Mouse (Mus musculus): Measurements from ENCODE around the gene Ttc5.
A peak's percentile ranks its signal among the peaks of the same experiment; 100 is the strongest.
"Not testable (repeated sequence)": the region's sequence is repeated elsewhere in the genome, so short reads cannot be mapped to it uniquely, and the experiment has no call there.

Ttc5 gene

DNA sequence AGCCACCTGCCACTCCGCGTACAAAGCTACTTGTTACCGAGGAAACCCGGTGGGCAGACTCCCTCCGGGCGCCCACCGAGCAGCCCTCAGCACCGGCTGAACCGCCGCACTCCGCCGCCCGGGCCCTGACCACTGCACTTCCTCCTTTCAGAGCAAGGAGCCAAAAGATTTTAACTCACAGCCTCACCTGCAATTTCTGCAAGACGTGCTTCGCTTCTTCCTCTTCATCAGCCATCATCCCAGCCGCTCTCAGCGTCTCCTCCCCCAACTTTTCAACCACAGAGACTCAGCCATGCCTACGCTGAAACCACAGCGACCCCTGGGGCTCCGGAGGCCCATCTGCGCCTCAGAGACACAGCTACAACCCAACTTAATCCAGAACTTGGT is at the start of gene Ttc5:
Gene Ttc5 (minus strand): TSS at position 269 of the 387 bp plus-strand sequence.
- peak; percentile 83 for DNase-seq (ENCODE audit: low read depth, low spot score)

DNA sequence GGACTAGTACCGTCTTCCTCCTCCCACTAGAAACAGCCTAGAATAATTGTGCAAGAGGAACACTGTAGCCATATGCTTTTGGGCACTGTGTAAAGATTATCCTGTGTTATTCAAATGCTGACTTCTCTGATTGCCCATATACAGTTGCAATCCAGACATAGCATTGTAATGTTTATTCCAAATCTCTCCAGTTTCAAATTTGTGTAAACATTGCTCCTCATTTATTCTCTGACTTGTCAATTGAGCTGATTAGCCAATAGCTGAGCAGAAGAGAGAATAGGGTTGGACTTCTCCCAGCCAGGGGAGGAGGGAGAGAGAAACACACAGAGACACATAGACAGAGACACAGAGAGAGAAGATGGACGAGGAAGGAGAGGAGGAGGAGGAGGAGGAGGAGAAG is 49.1 kb upstream of the Ttc5 start:
- no peak for DNase-seq (ENCODE audit: low read depth, low spot score)

DNA sequence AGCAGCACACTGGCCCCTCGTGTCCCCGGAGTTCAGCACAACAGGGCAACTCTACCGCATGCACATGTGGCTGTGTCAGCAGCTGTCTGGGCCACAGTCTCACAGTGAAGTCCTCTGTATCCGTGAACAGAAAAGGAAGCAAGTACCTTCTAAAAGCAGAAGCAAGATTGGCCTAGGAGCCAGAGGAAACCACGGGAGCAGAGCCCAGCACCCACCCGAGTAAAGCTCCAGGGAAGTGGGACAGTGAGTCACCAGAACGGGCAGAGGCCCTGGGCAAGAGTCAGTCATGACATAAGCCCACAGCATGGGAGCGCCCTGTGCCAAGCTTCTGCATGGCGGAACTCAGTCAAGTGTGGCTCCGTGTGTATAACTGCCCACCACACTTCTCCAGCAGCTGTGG is 48.6 kb upstream of the Ttc5 start:
- no peak for DNase-seq (ENCODE audit: low read depth, low spot score)

DNA sequence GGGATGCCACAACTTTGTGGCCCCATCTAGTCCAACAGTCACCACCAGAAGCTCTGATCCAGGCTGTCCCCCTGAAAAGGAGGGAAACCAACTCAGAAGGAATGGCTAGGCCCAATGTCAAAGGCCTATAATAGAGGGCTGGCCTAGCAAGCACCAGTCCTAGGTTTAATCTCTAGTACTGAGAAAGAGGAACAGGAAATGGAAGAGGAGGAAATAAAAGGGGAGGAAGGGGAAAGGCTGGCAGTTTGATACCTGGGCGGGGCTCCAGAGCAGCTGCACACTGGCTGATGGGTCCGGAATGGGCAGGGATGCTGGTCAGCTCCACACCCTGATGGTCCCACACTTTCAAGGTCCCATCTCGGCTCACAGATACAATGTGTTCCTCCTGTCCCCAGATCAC is 44.6 kb upstream of the Ttc5 start:
- DNase-seq (ENCODE audit: low read depth, low spot score), result no peak

DNA sequence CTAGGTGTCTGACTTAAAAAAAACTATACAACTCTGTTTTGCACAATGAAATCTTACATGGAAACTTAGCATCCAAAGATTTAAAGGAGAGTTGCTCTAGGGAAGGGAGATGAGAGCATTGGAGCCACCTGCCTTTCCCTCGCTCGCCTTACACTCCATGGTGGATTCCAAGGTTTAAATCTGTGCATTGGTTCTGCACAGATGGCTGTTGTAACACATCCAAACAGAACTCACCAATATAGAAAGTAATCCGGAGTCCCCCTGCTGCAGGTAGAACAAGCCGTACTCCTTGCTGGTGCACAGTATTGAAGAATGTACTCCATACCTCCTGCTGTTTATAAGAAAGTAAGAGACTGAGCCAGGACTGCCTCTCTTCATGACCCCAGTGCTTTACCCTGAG is 41.3 kb upstream of the Ttc5 start:
- no peak for DNase-seq (ENCODE audit: low read depth, low spot score)

DNA sequence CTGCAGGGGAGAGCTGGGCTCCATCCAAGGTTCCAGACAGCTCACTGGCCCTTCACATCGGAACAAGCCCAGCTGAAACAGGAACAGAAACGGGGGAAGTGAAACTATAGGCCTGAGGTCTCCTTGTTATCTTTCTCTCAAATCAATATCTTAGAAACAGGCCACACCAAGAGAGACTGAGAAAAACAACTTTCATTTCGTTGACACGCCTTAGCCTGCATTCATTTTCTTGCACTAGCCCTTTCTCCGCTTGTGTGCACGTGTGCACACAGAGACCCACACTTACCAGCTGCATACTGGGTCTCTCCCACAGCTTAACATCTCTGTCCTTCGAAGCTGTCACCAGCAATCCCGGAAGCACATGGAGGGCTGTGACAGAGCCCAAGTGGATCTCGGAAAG is 38.9 kb upstream of the Ttc5 start:
- DNase-seq (ENCODE audit: low read depth, low spot score), result no peak

DNA sequence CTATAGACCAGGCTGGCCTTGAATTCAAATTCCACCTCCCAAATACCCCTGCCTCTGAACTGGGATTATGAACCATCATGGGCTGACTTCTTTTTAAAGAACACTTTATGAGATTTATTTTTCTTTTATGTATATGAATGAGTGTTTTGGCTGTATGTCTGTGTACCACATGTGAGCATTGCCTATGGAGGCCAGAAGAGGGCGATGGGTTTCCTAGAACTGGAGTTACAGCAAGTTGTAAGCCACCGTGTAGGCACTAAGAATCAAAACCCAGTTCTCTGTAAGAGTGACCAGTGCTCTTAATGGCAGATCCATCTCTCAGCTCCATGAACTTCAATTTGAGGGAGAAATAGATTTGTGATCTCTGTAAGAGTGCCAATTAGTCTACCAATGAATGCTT is 37.9 kb upstream of the Ttc5 start:
- DNase-seq (ENCODE audit: low read depth, low spot score), result no peak

DNA sequence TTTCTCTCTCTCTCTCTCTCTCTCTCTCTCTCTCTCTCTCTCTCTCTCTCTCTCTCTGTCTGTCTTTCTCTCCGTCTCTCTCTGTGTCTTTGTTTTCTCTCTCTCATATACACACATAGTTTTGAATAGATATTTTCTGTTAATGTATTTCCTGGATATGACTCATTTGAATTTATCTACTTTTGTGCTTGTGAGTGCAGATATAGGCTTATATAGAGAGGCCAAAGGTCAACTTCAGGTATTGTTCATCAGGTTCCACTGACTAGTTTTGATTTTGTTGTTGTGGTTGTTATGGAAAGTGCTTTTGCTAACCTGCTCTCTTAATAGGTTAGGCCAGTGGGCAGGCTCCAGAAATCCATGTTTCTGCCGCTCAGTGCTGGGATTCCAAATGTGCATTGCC is 27.7 kb upstream of the Ttc5 start:
- DNase-seq (ENCODE audit: low read depth, low spot score), result no peak

DNA sequence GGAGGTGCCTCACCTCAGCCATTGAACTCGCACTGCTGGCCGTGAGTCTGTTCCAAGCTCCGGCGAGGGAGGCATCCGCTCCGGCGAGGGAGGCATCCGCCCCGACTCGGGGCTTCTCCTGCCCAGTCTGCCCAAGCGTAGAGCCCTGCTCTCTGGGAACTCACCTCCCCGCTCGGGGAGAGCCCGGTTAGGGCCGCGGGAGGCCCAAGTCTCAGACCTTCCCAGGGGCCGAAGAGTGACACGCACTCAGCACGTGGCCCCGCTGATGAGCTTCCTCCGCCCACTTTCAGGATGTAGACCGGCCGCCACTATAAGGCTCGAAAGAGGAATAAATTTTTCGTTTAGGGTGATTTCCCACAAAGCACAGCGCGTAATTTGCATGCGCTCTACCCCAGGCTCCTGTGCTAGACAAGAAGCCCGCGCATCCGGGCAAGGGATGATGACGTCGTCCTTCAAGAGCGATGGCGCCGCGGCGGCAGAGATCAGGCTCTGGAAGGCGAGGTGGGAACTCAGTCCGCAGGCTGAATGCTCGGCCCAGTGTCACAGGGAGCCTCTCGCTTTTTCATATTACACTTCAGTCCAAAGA is 22.3 kb upstream of the Ttc5 start, which contains the start of the genes Ccnb1ip1 and Parp2:
Gene Ccnb1ip1 (minus strand): TSS at position 246 of the 586 bp plus-strand sequence.
Gene Parp2 (plus strand): TSS at position 355 of the 586 bp plus-strand sequence.
- peak; percentile 99 for DNase-seq (ENCODE audit: low read depth, low spot score)

DNA sequence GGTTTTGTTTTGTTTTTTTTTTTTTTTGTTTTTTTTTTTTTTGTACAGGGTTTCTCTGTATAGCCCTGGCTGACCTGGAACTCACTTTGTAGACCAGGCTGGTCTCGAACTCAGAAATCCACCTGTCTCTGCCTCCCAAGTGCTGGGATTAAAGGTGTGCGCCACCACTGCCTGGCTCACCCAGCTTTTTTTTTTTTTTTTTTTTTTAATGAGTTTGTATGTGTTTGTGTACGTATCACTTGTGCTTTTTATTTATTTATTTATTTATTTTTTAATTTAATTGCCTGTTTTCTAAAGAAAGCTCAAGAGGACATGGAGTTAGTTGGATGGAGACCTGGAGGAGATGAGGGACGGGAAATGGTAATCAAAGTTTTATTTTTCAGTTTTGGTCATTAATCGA is 21.1 kb upstream of the Ttc5 start:
- not testable (repeated sequence) for DNase-seq (ENCODE audit: low read depth, low spot score)

DNA sequence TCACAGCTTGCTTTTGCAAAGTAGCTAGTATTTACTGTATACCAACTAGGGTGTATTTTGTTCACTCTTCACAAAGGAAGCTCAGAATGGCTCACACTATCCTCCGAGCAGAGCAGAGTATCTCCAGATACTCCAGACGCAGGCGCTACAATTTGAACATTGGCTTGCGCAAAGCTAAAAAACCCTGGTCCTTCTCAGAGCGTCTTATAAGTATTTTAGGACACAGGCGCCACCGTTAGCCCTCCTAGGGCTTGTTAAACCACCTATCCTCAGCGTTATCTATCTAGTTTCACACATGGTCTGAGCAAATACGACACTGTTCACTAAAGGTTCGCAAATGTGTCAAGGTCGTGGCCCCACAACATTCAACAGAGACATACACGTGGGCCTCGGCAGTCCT is 19.4 kb upstream of the Ttc5 start:
- DNase-seq (ENCODE audit: low read depth, low spot score), result no peak

DNA sequence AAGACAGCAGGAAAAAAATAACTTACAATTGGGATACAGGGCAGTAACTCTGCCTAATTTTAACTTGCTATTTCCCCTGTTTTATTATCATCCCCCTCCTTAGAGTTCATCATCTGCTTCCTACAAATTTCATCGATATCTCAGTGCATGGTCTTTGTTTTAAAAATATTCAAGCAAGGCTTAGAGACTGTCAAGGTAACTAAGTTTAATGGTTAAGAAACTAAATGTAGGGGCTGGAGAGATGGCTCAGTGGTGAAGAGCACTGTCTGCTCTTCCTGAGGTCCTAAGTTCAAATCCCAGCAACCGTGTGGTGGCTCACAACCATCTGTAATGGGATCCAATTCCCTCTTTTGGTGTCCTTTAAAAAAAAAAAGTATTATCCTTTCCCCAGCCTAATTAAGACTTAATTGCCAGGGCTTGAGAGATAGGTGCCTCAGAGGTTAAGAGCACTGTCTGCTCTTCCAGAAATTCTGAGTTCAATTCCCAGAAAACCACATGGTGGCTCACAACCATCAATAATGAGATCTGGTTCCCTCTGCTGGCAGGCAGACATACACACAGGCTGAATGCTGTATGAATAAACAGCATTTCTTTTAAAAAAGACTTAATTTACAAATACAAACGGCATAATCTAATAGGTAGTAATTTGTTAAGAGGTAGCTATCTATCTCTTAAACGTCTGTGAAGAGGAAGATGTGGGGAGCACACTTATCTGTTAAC is 17.7 kb upstream of the Ttc5 start:
- DNase-seq (ENCODE audit: low read depth, low spot score), result no peak

DNA sequence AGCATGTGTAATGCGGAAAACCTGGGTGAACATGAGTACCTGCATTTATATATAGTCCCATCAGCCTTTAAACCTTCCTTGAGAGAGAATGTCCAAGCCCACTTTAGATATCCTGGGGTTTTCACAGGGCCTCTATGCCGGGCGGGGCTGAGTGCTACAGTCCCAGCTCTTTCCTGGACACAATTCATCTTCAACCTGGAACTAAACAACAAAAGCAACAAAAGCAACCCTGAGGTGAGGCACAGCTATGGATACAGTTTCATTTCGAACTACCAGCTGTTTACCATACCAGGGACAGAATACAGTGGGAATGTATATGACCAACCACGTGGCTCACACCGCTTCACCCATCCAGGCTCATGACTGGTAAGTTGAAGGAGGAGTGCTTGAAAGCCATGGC is 17.1 kb upstream of the Ttc5 start:
- DNase-seq (ENCODE audit: low read depth, low spot score), result no peak

DNA sequence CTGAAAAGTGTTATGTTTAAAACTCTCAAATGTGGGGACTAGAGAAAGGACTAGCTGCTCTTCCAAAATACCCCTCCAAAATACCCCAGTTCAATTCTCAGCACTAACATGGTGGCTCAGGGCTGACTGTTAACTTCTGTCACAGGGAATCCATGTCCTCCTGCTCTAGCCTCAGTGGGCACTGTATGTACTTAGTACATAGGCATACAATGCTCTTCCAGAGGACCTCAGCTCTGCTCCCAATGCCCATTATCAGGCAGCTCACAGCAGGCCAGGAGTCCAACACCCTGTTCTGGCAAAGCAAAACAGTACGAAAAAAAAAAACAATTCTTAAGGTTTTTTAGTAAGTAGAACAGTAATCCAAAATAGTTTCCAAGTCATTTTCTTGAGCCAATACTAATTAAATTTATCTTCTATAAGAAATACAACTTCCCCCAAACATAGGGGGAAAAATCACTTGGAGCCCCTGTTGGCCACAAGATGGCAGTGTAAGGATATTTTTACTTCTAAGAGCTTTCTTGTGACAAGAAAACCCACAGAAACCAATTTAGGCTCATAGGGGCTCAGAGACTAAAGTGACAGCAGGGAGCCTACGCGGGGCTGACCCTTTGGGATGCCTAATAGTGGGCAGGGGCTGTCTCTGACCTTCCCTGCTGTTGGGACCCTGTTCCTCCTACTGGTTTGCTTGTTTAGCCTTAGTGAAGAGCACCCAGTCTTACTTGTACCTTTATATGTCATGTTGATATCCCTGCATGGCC is 14.4 kb upstream of the Ttc5 start:
- no peak for DNase-seq (ENCODE audit: low read depth, low spot score)

DNA sequence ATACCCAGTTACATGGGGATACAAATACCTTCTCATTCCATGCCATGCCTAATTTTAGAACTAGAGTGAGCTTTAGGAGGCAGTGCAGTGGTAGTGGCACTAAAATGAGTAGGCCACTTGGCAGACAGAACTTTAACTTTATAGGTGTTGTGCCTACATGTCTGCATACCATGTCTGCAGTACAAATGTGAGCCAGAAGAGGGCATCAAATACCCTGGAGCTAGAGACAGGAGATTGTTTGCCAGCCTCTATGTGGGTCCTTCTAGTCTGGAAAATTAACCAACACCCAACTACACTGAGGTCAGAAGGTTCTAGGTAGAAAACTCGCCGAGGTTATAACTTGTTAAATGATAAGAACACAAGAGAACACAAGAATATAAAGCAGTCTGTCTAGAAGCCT is 13.2 kb upstream of the Ttc5 start:
- no peak for DNase-seq (ENCODE audit: low read depth, low spot score)

DNA sequence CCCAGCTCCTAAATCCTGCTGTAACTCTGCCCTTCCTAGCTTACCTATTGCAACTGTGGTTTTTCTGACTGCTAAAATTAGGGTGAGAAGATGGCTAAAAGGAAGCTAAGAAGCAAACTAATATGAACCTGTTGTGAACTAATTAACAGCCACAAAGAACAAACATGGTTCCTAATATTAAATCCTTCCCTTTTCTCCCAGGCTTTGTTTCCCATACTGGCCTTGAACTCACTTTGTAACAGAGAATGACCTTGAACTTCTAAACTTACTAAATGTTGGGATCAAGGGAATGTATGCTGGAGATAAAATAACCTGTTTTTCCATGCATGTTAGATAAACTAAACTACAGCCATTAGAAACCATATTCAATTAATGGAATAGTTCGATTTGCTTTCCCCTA is 11.1 kb upstream of the Ttc5 start:
- no peak for DNase-seq (ENCODE audit: low read depth, low spot score)

DNA sequence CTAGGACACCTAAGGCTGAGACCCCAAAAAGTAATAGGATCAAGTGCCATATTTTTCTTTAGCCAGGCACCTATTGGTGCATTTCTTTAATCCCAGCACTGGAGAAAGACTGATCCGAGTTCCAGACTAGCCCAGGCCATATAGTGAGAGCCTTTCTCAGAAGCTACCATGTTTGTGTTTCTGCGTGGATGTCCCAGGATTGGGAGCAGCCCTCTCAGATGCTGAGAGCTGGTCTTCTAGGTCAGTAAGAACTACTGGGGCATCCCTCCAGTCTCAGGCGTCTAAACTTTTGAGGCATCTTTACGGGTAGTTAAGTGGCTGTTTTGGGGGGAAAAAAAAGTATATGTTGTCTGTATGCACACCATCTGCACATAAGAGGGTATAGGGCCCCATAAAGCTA is 10.6 kb upstream of the Ttc5 start:
- DNase-seq (ENCODE audit: low read depth, low spot score), result no peak

DNA sequence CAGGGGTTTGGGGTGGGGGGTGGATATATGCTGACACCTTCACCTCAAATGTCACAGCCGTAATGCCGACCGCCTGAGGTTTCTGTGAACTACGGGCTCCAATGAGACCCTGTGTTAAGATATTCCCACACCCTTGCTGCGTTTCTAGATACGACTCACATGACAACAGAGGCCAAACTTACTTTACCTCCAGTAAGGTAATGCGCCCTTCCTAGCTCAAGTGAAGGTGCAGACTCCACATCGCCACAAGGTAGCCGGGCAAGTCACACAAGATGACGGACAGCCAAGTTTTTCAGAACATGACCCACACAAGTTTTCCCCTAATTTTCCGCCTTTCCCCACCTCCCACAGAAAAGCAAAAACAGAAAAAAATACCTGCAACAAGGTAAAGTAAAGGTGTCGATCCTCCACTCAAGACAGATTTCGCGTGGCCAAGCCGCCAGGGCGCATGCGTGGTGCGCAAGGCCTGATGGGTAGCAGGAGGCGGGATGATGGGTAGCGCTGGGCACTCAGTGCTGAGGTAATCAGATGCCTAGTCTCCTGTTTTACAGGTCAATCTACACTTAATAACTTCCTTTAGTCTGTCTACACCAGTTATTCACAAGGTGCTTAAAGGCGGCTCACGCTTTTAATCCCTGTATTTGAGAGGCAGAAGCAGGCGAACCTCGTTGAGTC is 10.1 kb upstream of the Ttc5 start:
- no peak for DNase-seq (ENCODE audit: low read depth, low spot score)

DNA sequence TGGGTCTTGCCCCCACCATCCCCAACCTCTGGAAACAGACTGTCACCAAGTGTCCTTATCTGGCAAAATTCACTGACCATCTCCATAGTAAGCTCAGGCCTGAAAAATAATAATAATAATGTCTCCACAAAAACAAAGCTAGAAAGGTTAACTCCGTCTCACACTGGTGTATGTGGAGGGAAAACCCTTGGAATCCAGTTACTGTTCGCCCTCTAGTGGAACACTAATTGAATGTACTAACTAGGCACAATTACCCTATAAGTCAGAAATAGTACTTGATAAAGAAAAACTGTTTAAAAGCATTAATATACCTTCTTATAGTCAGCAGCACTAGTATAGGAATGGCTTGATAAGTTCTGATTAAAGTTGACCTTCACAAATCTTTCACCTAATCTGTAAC is 2.8 kb upstream of the Ttc5 start:
- no peak for DNase-seq (ENCODE audit: low read depth, low spot score)

DNA sequence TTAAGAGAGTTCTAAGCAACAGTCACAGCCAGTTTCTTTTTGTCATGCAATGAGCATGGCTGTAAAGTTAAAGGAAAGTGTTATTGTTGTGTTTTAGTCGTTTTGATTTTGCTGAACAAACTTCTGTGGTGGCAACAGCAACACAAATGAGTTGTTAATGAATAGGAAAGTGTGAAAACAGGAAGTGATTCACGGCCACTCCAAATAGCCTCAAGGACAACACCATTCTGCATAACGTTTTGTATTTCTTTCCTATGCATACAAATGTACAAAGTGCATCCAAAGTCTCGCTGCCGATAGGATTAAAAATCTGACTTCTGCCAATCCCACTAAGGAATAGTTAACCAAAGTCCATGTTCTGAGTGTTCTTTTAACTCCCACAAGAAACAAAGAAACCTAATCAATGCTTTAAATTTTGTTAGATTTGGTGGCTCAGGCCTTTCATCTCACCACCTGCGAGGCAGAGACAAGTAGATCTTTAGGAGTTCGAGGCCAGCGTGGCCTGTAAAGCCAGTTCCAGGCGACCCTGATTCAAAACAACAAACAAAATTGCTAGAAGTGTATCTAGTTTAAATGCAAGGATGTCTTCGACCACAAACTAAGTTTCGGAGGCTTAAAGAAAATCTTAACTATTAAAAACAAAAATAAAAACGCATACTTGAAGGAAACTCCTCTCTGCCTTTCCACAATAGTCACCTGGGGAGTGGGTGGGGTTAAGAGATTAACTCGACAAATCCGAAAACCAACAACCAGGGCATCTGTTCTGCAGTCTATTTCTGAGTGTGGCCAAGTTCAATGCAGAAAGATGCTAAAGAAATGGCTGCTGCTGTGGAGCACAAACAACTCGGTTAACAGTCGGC is 698 bp downstream of the Ttc5 start:
- DNase-seq (ENCODE audit: low read depth, low spot score), result no peak

DNA sequence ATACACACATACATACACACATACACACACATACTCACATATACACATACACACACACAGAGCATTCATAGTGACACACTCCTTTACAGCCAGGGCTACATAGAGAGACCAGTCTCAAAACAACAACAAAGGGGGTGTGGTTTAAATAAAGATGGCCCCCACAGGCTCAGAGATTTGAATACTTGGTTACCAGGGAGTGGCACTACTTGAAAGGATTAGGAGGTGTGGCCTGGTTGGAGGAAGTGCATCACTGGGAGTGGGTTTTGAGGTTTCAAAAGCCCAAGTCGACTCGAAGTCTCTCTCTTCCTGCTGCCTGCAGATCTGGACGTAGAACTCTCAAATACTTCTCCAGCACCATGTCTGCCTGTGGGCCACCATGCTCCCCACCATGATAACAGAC is 3.2 kb downstream of the Ttc5 start:
- no peak for DNase-seq (ENCODE audit: low read depth, low spot score)

Measured in retina, adult 2 months (tissue).